Mouse (Mus musculus) liver, embryonic 15.5 days (tissue): ENCODE data around the gene Retreg1. TPM values are rescaled to one million over a fixed set of nuclear protein-coding genes. Genes with fewer than 3 reads are reported as not detected.

Experiments used
- ATAC-seq: fragments of 200-750 bp; cut with Nextera tagmentation; 2 replicates; pipeline ENCODE4 v1.8.0; 2017; ENCODE audit warnings: moderate number of reproducible peaks, mild to moderate bottlenecking, moderate library complexity; ENCODE audit not compliant: insufficient read depth
- H3K27ac ChIP-seq: fragments of 300-500 bp; sonication (generic); replicated peaks from 2 replicates; pipeline ENCODE4 v1.5.1; 2015; ENCODE audit warnings: mild to moderate bottlenecking, inconsistent platforms
- H3K27me3 ChIP-seq: fragments of 300-500 bp; sonication (generic); 2 replicates; pipeline ENCODE4 v1.6.1; 2015; ENCODE audit warnings: mild to moderate bottlenecking, inconsistent platforms
- H3K36me3 ChIP-seq: fragments of 300-500 bp; sonication (generic); replicated peaks from 2 replicates; pipeline ENCODE4 v1.6.1; 2015; ENCODE audit warnings: moderate library complexity, mild to moderate bottlenecking, inconsistent platforms
- H3K4me1 ChIP-seq: fragments of 300-500 bp; sonication (generic); replicated peaks from 2 replicates; pipeline ENCODE4 v1.6.1; 2015; ENCODE audit warnings: inconsistent platforms
- H3K4me2 ChIP-seq: fragments of 300-500 bp; sonication (generic); 2 replicates; pipeline ENCODE4 v1.6.1; 2015; ENCODE audit warnings: moderate library complexity, mild to moderate bottlenecking, inconsistent platforms
- H3K4me3 ChIP-seq: fragments of 300-500 bp; sonication (generic); replicated peaks from 2 replicates; pipeline ENCODE4 v1.5.1; 2015; ENCODE audit warnings: mild to moderate bottlenecking, inconsistent platforms
- H3K9ac ChIP-seq: fragments of 300-500 bp; sonication (generic); 2 replicates; pipeline ENCODE4 v1.6.1; 2015; ENCODE audit warnings: moderate library complexity, mild to moderate bottlenecking, inconsistent platforms
- H3K9me3 ChIP-seq: fragments of 300-500 bp; sonication (generic); replicated peaks from 2 replicates; pipeline ENCODE4 v1.6.1; 2016; ENCODE audit warnings: inconsistent platforms
- WGBS: fragments of 180-500 bp; shearing (Covaris S2); methylation state at CpG from one replicate; pipeline ENCODE4 v1.1.7; 2015; ENCODE audit warnings: mixed read lengths; ENCODE audit not compliant: insufficient replicate concordance; 5-methylcytosine and 5-hydroxymethylcytosine counted together
- polyA plus RNA-seq: library from polyadenylated mRNA; unstranded; fragments of >200 nt; fragmentation: Nextera tagmentation; extraction: Ambion mirVana; gene quantifications from 2 replicates; pipeline ENCODE4 v1.2.1, GENCODE M21; 2015

The Retreg1 gene
- polyA plus RNA-seq, 1 experiment from 2014 or later = 4.7 TPM

DNA sequence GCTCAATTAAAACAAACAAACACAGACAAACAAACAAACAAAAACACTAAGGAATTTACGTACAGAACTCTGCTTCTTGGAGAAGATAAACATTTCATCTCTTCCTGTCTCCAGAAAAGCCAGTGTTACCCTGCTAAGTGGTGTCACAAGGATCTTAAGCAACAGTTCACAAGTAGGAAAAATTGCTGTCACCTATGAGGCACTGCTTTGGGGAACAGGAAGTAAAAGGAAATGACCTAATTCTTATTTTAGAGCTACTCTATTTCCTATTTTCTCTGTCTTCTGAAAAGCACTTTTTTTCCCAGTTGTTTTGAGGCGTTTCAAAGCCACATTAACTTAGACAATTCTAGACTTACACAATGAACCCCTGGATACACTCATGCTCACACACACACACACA is 12.6 kb upstream of the Retreg1 start:
- Histone ChIP-seq H3K4me2 (no peak overlapping the region), H3K36me3 (no peaks in the 10 kb centered on the region), H3K9me3 (no peaks in the 10 kb centered on the region), H3K9ac (no peak overlapping the region), H3K4me3 (no peak overlapping the region), H3K4me1 (peaks cover 3% of the 10 kb centered on the region; the same call in 1 of the 2 replicates), H3K27me3 (no peaks in the 10 kb centered on the region), H3K27ac (no peak overlapping the region)
- 18% methylated on average over 2 of the region's 2 CpGs for WGBS
- ATAC-seq = no peak

DNA sequence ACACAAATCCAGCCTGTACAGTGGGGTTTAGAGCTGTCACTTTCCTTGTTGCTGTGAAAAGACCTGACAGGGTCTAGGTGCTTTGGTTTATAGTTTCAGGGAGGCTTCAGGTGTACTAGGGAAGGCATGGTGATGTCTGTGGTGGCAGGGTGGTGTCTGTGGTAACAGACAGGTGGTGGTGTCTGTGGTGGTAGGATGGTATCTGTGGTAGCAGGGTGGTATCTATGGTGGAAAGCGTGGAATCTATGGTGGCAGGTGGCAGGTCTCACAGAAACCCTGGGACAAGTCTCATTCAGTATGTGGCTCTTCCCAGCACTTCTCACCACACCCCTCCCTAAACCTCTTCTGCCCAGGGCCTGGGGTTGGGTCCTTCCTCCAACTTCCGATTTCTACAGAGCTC is 8.7 kb upstream of the Retreg1 start:
- H3K4me3 ChIP-seq = no peak overlapping the region
- H3K27me3 ChIP-seq = no peaks in the 10 kb centered on the region
- no peaks in the 10 kb centered on the region for H3K36me3 ChIP-seq
- no peaks in the 10 kb centered on the region for H3K9me3 ChIP-seq
- 58% methylated on average over 2 of the region's 2 CpGs for WGBS
- no peaks in the 10 kb centered on the region; the same call in 1 of the 2 replicates for H3K4me1 ChIP-seq
- no peak overlapping the region for H3K4me2 ChIP-seq
- no peak overlapping the region for H3K9ac ChIP-seq
- no peak overlapping the region for H3K27ac ChIP-seq
- no peak for ATAC-seq

- H3K27me3 ChIP-seq = no peaks in the 10 kb centered on the region
- no peaks in the 10 kb centered on the region; the same call in 1 of the 2 replicates for H3K4me1 ChIP-seq
- ATAC-seq = no peak
- H3K9ac ChIP-seq = no peak overlapping the region
- H3K4me2 ChIP-seq = no peak overlapping the region
- 65% methylated on average over 17 of the region's 17 CpGs for WGBS
- H3K27ac ChIP-seq = no peak overlapping the region
- H3K36me3 ChIP-seq = no peaks in the 10 kb centered on the region
- no peak overlapping the region for H3K4me3 ChIP-seq
- no peaks in the 10 kb centered on the region for H3K9me3 ChIP-seq
Measured at GRCm38 (mm10) chr15:25834920-25835674, 7.9 kb upstream of the Retreg1 start.

DNA sequence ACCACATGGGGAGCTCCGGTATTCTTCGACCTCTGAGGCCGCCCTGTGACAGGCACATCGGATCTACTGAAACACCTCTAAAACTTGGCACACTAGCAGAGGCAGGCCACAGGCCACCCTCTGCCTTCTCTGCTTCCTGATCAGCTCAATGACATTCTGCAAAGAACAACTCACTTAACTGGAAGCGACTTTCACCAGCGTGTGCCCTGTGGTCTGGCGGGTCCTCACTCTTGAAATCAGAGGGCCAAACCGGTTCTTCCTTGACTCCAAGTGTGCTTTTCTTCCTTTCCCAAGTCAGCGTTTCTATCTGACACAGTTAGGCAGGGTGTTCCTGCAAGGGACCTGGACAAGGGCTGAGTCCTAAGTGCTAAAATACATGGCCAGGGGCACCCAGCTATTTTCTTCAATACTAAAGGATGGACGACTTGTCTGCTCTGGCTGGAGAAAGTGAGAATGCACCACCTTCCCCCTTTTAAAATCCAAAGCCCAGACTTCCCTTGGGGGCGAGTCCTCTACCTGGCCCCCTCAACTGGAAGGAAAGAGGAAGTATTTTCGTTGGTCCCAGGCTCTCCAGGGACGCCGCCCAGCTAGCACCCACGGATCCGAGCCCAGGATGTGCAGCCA is 406 bp upstream of the Retreg1 start:
- no peak for ATAC-seq
- 14% methylated on average over 16 of the region's 16 CpGs for WGBS
- no peak overlapping the region for H3K9ac ChIP-seq

GRCm38 (mm10) chr15:25844013-25844570 is 1.1 kb downstream of the Retreg1 start:
- ATAC-seq = no peak
- H3K9ac ChIP-seq = no peak overlapping the region
- H3K4me2 ChIP-seq = peak overlapping the region; percentile 73; the same call in 1 of the 2 replicates
- H3K4me3 ChIP-seq = peak overlapping the region; percentile 57; the same call in 1 of the 2 replicates
- H3K9me3 ChIP-seq = no peaks in the 10 kb centered on the region
- no peak overlapping the region for H3K27ac ChIP-seq
- H3K4me1 ChIP-seq = no peaks in the 10 kb centered on the region; the same call in 1 of the 2 replicates
- no peaks in the 10 kb centered on the region for H3K36me3 ChIP-seq
- H3K27me3 ChIP-seq = peaks cover 36% of the 10 kb centered on the region
- WGBS = 37% methylated on average over 11 of the region's 11 CpGs

More for the DNA sequence above, 406 bp upstream of the Retreg1 start:
- H3K4me2 ChIP-seq = peak overlapping the region; percentile 73
- peaks cover 36% of the 10 kb centered on the region for H3K27me3 ChIP-seq
- H3K9me3 ChIP-seq = no peaks in the 10 kb centered on the region
- no peak overlapping the region for H3K27ac ChIP-seq
- H3K36me3 ChIP-seq = no peaks in the 10 kb centered on the region
- peak overlapping the region; percentile 57 for H3K4me3 ChIP-seq
- H3K4me1 ChIP-seq = no peaks in the 10 kb centered on the region; the same call in 1 of the 2 replicates

- no peaks in the 10 kb centered on the region for H3K36me3 ChIP-seq
- WGBS = 32% methylated on average over 4 of the region's 4 CpGs
Measured at GRCm38 (mm10) chr15:25844771-25845170, 1.8 kb downstream of the Retreg1 start.

GRCm38 (mm10) chr15:25847576-25848168 is 4.7 kb downstream of the Retreg1 start:
- Histone ChIP-seq H3K27ac (no peak overlapping the region), H3K4me1 (no peaks in the 10 kb centered on the region; the same call in 1 of the 2 replicates), H3K27me3 (peaks cover 20% of the 10 kb centered on the region), H3K4me2 (no peak overlapping the region), H3K9ac (no peak overlapping the region), H3K36me3 (no peaks in the 10 kb centered on the region), H3K4me3 (no peak overlapping the region), H3K9me3 (no peaks in the 10 kb centered on the region)
- no peak for ATAC-seq
- WGBS = 58% methylated on average over 1 of the region's 1 CpGs

More at GRCm38 (mm10) chr15:25844771-25845170, 1.8 kb downstream of the Retreg1 start:
- Histone ChIP-seq H3K4me3 (no peak overlapping the region), H3K4me2 (no peak overlapping the region), H3K9ac (no peak overlapping the region), H3K27ac (no peak overlapping the region), H3K4me1 (no peaks in the 10 kb centered on the region; the same call in 1 of the 2 replicates), H3K9me3 (no peaks in the 10 kb centered on the region), H3K27me3 (peaks cover 36% of the 10 kb centered on the region)
- no peak for ATAC-seq

- Histone ChIP-seq H3K4me3 (no peak overlapping the region), H3K27me3 (no peaks in the 10 kb centered on the region), H3K36me3 (no peaks in the 10 kb centered on the region), H3K4me1 (no peaks in the 10 kb centered on the region), H3K9me3 (no peaks in the 10 kb centered on the region), H3K9ac (no peak overlapping the region), H3K27ac (no peak overlapping the region), H3K4me2 (no peak overlapping the region)
- 68% methylated on average over 11 of the region's 11 CpGs for WGBS
- no peak for ATAC-seq
Measured at GRCm38 (mm10) chr15:25850552-25850951, 7.6 kb downstream of the Retreg1 start.

- Histone ChIP-seq H3K4me2 (no peak overlapping the region), H3K9ac (no peak overlapping the region), H3K4me1 (peaks cover 3% of the 10 kb centered on the region; the same call in 1 of the 2 replicates), H3K4me3 (no peak overlapping the region), H3K27ac (no peak overlapping the region), H3K9me3 (no peaks in the 10 kb centered on the region), H3K36me3 (no peaks in the 10 kb centered on the region), H3K27me3 (no peaks in the 10 kb centered on the region)
- no peak for ATAC-seq
- 63% methylated on average over 18 of the region's 18 CpGs for WGBS
Measured at GRCm38 (mm10) chr15:25854270-25854904, 11.4 kb downstream of the Retreg1 start.

DNA sequence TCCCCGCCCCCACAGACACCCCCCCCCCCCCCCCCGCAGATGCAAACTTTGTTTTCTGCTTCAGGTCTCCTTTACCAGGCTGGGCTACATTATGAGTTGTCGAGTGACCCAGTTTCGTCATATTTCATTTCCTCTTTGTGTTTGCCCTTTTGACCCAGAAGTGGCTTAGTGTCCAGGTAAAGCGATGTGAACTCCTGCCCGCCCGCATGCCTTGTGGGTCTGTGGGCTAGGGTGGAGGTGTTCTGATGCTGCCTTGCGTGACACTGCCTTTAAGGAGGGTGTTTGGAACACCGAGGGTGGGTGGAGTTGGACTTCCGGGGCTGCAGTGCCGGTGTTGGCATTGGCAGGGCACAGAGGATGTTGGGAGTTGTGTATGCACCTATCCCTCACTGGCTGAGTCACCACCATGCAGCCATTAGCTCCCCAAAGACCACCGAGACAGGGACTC is 15.7 kb downstream of the Retreg1 start:
- H3K27ac ChIP-seq = no peak overlapping the region
- no peaks in the 10 kb centered on the region for H3K36me3 ChIP-seq
- no peaks in the 10 kb centered on the region for H3K27me3 ChIP-seq
- peak overlapping the region; percentile 32 for H3K4me2 ChIP-seq
- no peak overlapping the region for H3K9ac ChIP-seq
- WGBS = 46% methylated on average over 11 of the region's 12 CpGs
- H3K4me1 ChIP-seq = peaks cover 3% of the 10 kb centered on the region; the same call in 1 of the 2 replicates
- H3K9me3 ChIP-seq = no peaks in the 10 kb centered on the region
- ATAC-seq = no peak
- no peak overlapping the region for H3K4me3 ChIP-seq
